Mouse (Mus musculus): ENCODE results near the gene Rfc4.
A peak's percentile ranks its signal among the peaks of the same experiment; 100 is the strongest.

DNA sequence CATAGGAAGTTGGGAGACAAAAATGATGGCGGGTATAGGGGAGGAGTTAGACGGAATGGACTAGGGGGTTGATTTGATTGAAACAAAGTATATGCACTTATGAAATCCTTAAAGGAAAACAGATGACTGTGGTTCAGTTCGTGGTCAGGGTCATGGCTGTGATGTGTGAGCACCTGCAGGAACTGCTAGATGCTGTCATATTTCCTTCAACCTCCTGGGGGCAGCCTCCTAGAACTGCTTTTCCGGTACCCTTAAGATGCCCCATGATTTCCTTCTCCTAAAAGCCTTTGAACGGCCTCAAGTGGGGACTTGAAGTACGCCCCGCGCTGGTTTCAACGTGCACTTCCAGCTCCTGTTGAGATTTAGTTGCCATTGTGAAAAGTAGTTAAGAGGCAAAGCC is 37.9 kb upstream of the Rfc4 start:
- TF ChIP-seq CTCF (IDR thresholded peaks at IDR 0.05; ENCODE audit: low read depth, low read length) (peak; percentile 25; the same call in 1 of the 2 replicates), POLR2A (IDR thresholded peaks at IDR 0.05; ENCODE audit: extremely low read depth, insufficient read depth, low read length) (no peak)
